Mouse (Mus musculus) hematopoietic stem cell, adult 5-6 weeks (primary cell): ENCODE results near the gene Tvp23b. TPM values are rescaled to one million over a fixed set of nuclear protein-coding genes. Genes with fewer than 3 reads are reported as not detected.

Source experiments
- ATAC-seq, 2 experiments: fragments of 125-278 bp in 1 of 2; replicated peaks in 1 of 2; 2 replicates each; pipeline ENCODE4 v1.8.0; 2016 to 2017; ENCODE audit warnings: inconsistent platforms in 2 of 2, mild to moderate bottlenecking in 2 of 2, moderate number of reproducible peaks in 2 of 2, low read depth in 1 of 2, moderate TSS enrichment in 1 of 2; ENCODE audit not compliant: low FRiP score in 2 of 2, poor library complexity in 2 of 2, severe bottlenecking in 2 of 2, insufficient read depth in 1 of 2, low TSS enrichment in 1 of 2
- total RNA-seq: library from RNA; stranded (forward); fragments of 172-1452, 232-1000 nt; gene quantifications from 2 replicates; pipeline ENCODE4 v1.2.3, GENCODE M21; 2017

Gene Tvp23b
- total RNA-seq, 1 experiment from 2014 or later, result 43.8 TPM

DNA sequence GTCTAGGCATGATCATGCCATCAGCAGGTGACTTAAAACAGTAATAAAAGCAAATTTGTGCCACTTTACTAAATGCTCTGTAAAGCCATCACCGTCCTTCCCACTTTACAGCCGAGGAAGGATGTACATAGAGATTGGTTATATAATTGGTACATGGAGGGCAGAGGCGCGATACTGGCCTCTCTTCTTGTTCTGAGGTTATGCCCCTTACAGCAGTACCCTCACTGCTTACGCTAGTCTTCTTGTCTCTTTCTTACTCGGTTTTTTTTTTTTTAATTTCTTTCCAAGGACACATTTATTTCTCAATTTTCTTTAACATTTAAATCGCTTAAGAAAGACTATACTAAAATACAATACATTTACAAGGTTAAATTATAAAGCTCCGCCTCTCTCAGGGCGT, 527 bp upstream of the Tvp23b start:
- ATAC-seq, result no peak

DNA sequence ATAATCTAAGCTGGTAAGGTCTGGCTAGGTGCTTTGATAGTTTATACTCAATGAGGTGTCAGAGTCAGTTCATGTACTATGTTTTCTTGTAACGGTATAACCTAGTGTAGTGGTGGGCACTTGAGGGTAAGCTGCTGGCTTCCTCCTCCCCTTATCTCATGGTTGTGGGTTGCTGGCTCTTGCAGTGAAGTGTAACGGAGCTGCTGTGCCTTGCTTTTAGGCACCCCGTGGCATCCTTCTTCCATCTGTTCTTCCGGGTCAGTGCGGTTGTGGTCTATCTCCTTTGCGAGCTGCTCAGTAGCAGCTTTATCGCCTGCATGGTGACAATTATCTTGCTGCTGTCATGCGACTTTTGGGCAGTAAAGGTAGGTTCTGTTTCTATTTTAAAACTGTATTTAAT, 4.2 kb downstream of the Tvp23b start:
- no peak for ATAC-seq

DNA sequence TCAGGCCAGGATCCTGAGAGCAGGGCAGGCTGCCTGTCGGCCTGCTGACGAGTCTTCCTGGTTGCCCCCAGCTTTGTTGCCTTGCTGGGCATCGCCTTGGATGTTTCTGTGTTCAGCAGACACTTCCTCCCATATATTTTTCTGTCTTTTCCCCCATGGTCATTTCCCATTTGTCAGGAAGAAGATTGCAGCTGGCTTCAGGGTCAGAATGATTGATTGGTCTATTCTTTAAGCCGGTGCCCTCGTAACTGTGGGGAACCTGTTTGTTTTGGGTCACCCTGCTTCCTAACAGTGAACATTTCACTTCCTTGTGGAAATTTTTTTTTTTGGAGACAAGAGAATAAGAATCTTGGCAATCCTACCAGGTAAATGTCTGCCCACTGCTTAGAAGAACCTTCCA, 6.1 kb downstream of the Tvp23b start:
- no peak for ATAC-seq

GRCm38 (mm10) chr11:62890796-62891195, 11.5 kb downstream of the Tvp23b start:
- ATAC-seq, result no peak

DNA sequence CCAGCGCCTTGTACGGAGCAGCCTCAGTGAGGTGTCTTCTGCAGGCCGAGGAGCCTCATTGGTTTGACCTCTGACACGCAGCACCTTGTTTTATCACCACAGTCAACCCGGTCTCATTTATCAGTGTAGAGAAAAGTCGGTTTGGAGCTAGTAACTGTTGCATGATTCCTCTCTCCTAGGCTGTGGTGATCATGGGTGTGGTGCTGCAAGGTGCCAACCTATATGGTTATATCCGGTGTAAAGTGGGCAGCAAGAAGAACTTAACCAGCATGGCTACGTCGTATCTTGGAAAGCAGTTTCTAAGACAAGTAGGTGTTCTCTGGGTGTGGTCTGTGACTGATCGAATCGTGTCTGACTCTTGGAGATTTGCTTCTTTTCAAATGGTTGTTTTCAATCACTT, 12.5 kb downstream of the Tvp23b start:
- no peak for ATAC-seq

DNA sequence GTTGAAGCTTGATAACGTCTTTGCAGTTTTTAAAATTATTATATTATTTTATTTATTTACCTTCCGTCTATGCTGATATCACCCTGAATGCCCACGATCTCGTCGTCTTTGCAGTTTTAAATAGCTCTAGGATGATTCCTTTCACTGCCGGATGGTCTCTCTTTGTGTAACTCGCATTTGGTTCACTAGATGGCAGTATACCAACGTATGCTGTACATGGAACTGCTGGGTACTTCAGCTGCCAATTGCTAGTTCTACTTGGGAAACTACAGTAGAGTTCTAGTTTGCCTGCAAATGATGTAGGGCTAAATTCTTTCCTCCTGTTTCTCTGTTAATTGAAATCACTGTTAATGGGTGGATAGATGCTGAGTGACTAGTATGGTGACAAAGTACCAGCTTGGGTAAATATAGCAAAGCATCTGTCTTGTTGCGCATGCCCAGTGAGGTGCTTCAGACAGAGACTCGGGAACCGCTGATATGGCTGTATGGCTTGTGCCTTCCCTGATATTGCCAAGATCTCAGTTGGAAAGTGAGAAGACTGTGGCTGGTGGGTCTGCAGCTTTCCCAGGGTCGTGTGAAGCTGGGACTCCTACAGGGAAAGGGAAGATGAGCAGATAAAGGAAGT, 22.6 kb downstream of the Tvp23b start:
- ATAC-seq, result peak; percentile 62 to 85; a peak in 3 of 4 replicates

GRCm38 (mm10) chr11:62903871-62904495, 24.7 kb downstream of the Tvp23b start:
- ATAC-seq, result no peak

DNA sequence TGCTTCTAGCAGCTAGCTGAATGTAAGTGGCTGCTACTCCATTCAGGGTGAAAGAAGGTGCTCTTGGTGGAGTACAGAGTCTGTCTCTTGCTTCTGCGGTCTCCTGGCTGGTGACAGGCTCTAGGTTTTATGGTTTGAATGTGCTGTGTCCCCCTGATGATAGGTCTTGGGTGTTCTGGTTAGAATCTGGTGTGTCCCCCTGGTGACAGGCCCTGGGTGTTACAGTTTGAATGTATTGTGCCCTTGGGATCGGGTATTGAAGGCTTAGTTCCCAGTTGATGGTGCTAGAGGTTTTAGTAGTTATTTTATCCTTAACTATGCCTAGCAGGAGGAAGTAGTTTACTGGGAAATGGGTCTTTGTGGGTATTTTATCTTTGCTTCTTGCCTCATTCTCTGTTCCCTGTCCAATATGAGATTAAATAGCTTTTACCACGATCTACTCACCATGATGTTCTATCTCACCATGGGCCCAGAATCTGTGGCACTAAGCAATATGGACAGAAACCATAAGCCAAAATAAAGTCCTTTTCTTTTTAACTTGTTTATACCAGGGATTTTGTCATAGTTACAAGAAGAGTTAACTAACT, 30.6 kb downstream of the Tvp23b start:
- 0 out of 4 replicates have a peak, but pooled peaks of 1 of the 2 experiments have one; percentile 17 for ATAC-seq

- no peak for ATAC-seq
Observed at GRCm38 (mm10) chr11:62911362-62911761, 32.1 kb downstream of the Tvp23b start.

DNA sequence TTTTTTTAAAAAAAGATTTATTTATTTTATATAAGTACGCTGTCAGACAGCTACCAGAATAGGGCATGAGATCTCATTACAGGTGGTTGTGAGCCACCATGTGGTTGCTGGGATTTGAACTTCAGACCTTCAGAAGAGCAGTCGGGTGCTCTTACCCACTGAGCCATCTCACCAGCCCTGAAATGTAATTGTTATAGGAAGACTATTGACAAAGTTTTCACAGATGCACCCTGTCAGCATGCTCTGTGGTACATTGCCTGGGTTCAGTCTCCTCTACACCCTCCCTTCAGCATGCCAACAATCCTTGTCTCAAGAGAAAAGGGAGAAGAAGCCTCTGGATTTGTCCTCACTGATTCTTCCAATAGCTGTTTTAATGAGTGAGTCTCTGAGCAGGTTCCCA, 33.9 kb downstream of the Tvp23b start:
- no peak for ATAC-seq

GRCm38 (mm10) chr11:62914532-62914931, 35.3 kb downstream of the Tvp23b start:
- no peak for ATAC-seq

DNA sequence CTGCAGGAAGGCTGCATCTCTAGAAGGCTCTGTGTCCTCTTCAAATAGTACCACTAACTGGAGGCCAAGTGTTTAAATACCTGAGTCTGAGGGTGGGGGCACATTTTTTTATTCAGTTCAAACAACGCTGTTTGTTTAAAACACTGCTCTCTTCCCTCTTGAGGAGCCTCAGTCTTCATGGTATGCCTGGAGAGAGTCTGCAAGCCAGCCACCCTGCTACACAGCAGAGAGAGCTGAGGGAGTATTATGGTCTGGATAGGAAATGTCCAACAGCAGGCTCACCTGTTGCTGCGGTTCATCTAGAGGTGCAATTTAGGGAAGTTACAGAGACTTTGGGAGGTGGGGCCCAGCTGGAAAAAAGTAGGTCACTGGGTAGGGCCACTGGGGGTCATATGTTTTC, 36.2 kb downstream of the Tvp23b start:
- peak in 1 of 2 experiments; percentile 25; a peak in 1 of 4 replicates for ATAC-seq

DNA sequence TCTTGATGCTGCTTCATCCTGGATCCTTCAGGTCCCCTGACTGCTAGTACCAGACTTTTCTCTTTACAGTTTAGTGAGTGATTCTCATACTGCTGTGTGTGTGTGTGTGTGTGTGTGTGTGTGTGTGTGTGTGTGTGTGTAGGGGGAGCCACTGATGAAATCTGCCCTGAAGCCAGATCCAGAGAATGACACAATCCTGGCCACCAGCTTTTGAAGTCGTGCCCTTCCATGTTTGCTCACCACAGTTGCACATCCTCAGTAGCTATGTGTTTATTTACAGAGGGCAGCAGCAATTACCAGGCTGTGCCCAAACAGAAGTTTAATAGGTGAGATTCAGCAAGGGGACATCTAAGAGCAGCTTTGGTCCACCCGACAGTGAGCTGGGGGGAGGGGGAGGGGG, 37.5 kb downstream of the Tvp23b start:
- no peak for ATAC-seq

- no peak for ATAC-seq
Observed at GRCm38 (mm10) chr11:62919946-62920742, 40.9 kb downstream of the Tvp23b start.

- no peak for ATAC-seq
Observed at GRCm38 (mm10) chr11:62920743-62921050, 41.4 kb downstream of the Tvp23b start.

DNA sequence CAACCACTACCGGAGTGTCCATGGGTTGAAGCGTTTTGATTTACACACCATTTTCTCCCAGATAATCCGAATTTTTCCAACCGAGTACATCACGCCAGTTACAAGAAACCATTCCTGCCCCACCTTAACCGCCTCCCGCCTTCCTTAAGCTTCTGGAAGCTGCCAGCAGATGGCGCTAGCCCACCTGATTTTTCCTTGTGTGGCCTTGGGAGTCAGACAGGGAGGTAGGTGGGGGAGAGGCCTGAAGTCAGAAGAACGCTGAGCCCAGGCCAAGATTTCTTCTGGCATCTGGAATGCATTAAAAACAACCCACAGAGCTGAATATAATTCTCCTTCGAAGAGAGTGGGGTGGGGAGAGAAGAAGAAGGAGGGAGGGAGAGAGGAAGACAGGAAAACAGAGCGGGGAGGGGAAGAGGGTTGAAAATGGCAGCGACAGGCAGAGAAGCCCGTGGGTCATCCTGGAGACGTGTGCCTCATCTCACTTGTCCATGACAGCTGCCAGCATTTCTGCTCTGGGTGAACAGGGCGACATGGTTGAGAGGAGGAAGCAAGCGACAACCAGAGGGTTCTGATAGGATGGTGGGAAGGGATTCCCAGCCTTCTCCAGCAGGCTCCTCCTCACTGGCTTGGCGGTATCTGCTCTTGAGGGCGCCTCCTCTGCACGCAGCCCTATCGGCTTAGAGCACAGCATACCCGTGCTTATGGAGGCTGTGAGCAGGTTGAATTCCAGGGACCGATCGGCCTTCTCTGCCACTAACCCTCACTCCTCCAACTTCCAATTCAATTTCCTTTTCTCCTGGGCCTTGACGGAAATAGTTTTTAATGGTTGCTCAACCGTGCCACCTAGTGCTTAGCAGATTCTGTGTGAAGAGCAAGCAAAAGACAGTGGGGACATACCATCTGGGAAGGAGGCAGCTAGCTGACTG, 42.1 kb downstream of the Tvp23b start:
- peak; percentile 62 to 72 for ATAC-seq

GRCm38 (mm10) chr11:62924091-62924761, 45.0 kb downstream of the Tvp23b start:
- no peak for ATAC-seq
